Mouse (Mus musculus): Measurements from ENCODE around the gene Elane.

Elane gene

DNA sequence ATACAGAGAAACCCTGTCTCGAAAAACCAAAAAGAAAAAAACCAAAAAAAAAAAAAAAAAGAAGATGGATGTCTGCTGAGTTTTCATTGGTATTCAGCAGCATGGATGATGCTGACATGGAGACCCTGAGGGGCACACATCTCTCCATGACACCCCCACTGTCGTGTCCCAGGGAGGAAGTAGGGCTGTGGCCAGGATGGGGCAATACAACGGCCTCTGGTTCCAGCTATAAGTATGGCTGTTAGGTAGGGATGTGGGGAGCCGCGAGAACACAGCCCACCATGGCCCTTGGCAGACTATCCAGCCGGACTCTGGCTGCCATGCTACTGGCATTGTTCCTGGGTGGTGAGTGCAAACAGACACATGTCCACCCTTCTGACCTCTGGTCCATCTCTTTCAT is at the start of gene Elane:
Gene Elane (plus strand): TSS at position 194 of the 400 bp plus-strand sequence.
- no peak for DNase-seq (ENCODE audit: low spot score)

DNA sequence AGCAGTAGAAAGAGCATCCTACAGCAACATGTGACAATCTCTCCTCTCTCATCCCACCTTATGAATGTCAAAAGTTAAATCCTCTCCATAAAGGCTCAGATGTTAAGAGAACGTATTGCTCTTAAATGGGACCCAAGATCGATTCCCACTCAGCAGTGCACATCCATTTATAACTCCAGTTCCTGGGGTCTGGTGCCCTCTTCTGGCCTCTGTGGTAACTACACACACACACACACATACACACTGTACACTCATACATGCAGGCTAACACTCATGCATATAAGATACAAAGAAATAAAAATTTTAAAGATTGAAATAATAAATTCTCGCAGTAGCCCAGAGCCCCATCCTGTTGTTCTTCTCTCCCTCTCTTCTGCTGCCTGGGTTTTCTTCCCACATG is 49.1 kb upstream of the Elane start:
- no peak for DNase-seq (ENCODE audit: low spot score)

DNA sequence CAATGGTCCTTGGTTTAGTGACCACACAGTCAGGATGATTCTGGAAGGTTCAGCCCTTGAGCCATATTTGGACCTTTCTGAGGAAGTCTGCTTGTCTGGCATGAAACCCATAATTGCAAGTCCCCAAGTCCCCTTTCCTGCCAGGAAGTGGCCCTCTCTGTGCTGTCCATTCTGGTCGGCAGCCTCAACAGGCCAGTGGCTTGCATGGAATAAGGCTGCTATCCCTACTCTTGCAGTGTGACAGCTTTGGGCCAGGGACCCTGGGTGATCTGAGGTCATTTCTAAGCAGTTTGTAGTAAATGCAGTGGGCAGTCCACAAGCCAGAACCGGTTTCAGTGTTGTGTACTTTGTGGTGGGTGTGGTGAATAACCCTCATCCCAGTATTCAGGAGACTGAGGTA is 47.9 kb upstream of the Elane start:
- DNase-seq (ENCODE audit: low spot score), result no peak

DNA sequence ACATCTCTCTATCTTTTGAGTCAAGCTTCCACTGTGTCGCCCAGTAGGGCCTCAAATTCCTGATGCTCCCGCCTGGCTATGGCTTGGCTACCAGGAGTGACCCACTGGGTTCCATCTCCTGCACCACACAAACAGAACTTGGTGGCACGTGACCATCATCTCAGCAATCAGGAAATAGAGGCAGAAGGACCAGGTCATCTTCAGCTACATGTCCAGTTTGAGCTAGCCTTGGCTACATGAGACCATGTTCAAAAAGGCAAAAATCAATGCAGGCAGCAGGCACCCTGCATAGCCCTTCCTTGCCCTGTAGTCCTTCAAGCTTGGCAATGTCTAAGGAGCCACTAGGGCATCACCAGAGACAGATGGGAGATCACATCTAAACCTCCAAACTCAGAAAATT is 46.0 kb upstream of the Elane start:
- DNase-seq (ENCODE audit: low spot score), result no peak

DNA sequence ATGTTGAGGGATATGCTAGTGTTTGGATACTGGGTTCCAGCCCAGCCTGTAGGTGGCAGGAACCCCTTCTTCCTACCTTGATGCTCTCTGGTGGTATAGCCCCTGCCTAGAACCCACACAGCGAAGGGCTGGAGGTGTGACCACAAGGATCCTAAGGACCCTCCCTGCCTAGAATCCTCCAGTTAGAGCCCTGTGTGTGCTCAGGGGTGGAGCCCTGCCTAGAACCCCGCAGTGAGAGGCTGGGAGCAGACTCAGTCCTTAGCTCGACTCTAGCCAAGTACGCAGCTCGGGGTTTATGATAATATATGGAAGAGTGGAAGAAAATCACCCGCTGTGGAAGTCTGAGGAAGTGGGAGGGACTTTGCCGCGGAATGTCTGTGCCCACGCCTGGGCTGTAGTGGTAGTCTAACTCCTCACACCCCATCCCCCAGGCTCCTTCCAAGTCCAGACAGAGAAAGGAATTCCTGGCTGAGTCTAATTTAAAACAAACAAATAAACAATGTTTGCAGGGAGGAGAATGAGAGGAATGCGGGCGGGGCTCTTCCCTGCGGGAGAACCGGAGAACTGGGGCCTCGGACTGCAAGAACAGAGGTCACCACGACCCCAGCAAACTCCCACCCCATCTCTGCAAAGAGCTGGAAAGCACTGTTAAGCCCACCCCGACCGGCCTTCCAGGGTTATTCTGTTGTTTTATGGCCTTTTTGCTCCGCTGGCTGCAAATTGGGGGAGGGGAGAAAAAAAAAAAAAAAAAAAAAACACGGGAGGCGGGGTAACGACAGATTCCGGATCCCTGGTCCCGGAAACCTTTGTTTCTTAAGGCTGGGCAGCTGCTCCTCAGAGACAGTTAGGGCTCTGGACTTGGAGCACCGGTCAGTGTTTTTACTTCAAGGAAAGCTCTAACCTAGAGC is 45.1 kb upstream of the Elane start:
- DNase-seq (ENCODE audit: low spot score), result peak; percentile 84

DNA sequence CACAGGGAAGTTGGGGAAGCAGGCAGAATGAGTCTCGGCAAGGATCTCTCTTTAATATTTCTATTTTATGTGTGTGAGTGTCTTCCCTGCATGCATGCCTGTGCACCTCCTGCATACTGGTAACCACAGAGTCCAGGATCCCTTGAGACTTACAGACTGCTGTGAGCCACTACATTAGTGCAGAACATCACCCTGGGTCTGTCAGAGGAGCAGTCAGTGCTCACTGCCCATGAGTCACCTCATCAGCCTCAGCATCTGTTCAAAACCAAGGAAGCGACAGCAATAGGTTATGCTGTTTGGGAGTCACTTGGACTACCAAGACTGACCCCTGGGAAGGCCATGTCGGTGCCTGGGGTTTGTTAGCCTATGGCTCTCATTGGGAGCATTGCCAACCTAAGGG is 43.7 kb upstream of the Elane start:
- DNase-seq (ENCODE audit: low spot score), result no peak

DNA sequence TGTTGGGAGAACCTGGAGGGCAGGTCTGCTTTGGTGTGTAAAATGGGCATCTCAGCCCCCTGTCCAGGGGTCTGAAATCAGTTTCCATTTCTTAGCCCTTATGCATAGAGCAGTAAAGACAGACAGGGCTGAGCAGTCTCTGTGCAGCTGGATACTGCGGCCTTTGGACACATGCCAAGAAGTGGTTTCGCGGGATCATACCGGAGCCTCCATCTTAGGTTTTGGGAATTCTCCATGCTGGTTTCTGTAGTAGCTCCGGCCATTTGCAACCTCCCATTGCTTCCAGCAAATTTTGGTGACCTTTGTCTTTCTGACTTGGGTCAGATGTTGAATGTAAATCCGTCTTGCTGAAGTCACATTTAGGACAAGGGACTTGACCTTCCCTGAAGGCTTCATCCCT is 42.6 kb upstream of the Elane start:
- DNase-seq (ENCODE audit: low spot score), result no peak

DNA sequence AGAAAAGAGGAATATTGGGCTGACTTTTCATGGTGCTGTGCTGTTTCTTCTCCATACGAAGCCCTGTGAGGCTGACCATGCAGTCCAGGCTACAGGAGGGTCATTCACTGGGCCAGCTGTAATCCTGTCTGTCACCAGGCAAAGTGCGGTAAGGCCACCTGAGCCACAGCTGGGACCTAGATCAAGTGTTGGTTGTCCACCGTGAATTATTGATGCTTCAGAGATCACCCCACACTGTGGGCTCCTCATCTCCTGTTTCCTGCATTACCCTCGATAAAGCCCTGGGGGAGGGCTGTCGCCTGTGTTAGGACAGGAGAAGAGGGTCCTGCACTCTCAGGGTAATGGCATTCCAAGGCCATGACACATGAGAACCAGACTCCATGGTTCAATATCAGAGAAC is 39.5 kb upstream of the Elane start:
- DNase-seq (ENCODE audit: low spot score), result no peak

DNA sequence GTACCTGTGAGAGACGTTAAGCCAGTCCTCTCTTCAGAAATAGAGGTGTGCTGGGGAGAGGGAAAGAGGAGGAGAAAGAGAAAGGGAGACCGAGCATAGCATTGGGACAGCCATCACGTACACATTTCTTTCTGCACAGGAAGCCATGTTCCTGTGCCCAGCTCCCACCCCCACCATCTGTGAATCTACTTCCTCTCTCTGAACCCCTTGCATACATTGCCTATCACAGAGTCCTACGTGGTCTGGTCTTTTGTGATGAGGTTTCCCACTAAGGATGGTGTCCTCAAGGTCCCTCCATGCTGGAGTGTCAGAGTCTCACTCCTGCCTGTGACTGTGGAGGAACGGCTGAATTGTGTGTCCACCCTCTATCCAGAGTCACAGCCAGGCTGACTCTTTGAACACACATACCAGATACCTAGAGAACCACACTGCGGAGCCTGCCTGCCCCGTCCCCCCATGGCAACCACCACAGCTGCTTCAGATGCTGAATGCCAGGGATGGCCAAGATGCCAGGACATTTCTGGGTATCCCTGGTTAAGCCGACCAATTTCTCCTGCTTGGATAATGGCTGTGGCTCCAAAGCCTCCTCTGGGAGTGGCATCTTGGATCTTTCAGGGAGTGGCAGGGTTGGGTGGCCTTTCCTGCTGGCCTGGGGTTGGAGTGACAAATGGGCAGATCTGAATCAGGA is 36.0 kb upstream of the Elane start:
- no peak for DNase-seq (ENCODE audit: low spot score)

DNA sequence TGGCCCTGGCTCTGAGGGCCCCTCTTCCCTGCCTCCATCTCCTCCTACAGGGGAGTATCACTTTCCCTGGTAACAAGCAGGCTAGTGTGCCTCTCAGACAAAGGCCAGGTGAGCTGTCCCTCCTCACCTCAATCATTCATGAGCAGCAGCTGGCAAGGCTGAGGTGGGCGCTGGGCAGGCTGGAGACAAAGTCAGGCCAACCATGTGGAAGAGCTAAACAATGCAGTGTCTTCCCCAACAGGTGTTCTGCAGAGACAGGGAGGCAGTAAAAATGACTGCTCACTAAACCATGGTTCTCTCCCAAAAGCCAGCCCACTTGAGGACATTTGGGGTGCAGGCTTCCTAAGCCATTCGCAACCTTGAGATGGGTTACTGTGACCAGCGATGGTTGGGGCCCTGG is 34.4 kb upstream of the Elane start:
- no peak for DNase-seq (ENCODE audit: low spot score)

DNA sequence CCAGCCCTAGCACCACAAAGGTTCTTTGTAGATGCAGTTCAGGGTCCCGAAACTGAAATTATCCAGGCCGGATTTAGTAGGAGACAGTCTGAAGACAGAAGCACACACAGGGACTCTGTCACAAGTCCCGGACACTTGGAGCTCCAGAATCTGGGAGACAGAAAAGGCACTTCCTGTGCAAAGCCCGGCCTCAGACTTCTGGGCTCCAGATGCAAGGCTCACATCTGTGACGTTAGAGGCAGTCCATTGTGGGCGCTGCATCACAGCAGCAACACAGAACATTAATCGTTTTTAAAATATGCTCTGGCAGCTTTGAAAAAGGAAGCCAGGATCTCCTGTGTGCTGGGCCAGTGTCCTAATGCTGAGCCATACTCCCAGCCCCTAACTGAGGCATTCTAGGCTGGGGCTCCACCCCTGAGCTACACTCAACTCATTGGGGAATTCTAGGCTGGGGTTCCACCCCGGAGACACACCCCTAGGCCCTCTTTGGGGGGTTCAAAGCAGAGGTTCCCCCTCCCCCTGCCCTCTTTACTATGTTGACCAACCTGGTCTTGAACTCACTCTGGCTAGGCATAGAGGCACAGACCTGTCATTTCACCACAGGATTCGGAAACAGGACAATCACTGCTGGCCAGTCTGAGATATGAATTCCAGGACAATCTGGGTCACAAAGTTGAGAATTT is 33.8 kb upstream of the Elane start:
- DNase-seq (ENCODE audit: low spot score), result no peak

DNA sequence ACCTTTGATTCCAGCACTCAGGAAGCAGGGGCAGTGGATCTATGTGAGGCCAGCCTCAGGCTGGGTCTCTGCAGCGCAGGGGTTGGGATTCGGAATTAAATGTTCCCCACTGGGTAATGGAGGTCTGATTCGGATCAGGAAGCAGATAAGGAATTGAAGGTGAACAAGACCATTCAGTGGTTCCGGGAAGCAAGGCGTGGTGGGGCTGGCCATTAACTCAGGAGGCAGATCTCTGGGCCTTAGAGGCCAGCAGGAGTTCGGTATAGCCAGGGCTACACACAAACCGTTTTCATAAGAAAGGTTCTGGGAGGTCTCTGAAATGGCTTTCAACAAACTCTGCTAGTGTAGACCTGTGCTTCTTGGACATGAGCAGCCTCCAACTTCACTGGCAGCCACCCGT is 33.2 kb upstream of the Elane start:
- no peak for DNase-seq (ENCODE audit: low spot score)

DNA sequence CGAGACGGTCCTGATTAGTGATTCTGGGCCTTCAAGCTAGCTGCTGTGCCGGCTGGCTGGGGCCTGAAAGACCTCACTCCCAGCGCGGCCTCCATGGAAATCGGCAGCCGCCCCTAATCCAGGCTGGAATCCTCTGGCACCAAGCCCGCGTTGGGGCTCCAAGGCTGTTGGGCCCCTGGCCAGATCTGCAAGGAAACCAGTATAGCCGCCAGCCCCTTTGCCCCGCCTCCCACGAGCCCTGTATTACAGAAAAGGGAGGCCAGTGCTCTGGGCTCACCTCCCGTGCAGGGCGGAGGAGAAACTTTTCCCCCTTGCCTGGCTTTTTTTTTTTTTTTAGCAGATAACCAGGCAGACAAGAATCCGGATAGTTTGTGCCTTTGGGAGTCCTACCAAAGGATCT is 32.7 kb upstream of the Elane start:
- DNase-seq (ENCODE audit: low spot score), result peak; percentile 81

DNA sequence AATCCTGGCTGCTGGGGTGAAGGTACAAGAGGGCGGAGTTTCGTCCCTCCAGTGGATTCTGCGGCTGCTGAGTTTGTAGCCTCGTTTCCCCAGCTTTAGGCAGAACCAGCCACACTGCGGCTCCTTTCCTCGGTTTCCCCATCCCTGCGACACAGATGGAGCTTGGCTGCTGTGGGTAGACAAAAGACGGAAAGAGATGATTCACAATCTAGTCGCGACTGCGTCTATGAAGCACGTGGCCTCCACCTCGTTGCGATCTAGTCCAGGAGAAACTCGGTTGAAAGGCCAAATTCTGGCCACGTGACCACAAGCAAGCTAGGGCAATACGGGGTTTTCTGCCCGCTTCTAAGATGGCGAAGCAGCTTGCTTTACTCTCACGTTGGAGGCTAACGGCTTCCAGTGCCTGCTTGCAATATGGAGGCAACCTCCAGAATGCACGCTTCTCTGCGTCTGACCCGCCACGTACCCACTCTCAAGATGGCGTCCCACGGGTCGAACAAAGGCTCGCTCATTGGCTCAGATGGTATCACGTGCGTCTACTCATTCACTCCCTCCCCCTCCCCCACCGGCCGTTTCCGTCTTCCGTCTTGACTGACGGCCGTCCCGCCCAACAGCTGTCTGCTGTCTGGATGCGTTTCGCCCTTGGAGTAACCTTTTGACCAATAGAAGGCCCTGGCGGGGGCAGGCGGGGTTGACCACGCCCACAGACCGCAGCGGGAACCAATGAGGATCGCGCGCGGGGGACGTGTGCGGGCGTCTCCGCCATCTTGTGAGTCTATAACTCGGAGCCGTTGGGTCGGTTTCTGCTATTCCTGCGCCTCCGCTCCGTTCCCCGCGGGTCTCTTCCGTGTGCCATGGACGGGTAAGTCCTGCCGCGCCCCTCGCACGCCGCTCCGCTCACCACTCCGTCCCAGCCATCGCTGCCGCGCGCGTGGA is 31.9 kb upstream of the Elane start, which contains the start of gene Ptbp1:
Gene Ptbp1 (plus strand): TSS at position 568 of the 936 bp plus-strand sequence.
- DNase-seq (ENCODE audit: low spot score), result peak; percentile 100

DNA sequence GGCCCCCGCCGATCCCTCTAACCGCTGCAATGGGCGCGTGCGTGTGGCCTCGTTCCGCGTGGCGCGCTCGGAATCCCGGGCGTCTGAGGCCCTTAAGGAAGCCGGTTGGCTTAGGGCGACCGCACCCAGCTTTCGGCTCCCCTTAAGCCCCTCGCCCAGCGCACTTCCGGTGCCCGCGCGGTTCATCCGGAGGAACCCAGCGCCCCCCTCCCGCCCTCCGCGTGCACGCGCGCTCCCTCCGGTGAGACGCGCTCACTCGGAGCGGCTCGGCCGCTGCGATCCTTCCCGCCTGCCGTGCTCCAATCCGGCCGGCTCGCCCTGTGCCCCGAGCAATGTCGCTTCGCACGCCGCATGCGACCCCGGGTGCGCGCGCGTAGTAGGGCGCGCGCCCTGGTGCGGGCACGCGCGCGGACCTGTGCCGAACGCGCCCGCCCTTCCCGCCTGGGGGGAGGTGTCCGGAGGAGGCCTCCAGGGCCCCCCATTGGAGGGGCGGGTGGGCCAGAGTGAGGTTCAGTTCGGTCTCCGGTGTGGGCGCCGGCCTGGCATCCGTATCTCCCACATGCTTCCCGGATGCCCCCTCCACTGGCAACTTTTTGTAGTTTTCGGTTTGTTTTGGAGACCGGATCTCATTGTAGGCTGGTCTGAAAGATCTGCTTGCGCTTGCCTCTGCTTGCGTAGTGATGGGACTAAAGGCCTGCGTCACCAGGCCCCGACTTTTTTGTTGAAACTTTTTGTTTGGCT is 31.1 kb upstream of the Elane start:
- peak; percentile 83 for DNase-seq (ENCODE audit: low spot score)

DNA sequence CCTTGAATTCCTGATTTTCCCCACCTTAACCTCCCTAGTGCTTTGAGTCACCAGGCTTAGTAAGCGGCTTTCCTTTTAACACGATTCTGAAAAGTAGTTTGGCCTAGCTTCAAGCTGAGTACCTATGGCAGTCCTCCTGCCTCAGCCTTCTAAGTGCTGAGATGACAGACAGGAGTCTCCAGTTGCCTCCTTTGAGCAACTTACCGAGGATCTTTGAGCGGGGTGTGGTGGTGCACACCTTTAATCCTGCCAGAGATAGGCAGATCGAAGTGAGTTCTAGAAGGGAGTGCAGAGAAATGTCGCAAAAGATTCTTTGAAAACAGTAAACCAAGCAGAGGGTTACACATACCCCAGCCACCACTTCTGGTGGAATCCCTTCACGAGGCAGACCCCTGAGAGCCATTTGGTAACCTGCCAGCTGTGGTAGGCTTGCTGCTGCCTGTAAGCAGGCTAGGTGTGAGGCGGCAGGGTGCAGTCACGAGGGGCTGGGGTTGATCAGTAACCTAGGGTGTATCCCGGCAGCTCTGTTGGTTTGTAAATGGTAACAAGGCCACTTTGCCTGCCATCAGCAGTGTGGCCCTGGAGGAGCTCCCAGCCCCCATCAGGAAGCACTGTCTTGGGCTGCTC is 30.4 kb upstream of the Elane start:
- no peak for DNase-seq (ENCODE audit: low spot score)

DNA sequence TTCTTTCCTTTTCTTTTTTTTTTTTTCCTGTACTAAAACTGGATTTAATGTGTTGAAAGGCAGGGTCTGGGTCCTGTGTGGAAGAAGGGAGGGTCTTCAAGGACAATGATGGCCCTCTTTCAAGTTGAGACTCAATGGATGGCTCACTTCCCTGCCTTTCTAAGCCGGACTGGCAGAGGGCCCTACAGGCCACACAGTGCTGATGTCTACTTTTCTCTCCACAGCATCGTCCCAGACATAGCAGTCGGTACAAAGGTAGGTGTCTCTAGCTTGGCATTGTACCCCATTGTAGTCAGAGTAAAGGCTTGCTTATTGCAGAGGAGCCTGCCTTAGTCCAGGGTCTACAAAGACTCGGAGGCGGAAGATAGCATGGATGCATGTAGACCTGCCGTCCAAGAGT is 29.8 kb upstream of the Elane start:
- no peak for DNase-seq (ENCODE audit: low spot score)

DNA sequence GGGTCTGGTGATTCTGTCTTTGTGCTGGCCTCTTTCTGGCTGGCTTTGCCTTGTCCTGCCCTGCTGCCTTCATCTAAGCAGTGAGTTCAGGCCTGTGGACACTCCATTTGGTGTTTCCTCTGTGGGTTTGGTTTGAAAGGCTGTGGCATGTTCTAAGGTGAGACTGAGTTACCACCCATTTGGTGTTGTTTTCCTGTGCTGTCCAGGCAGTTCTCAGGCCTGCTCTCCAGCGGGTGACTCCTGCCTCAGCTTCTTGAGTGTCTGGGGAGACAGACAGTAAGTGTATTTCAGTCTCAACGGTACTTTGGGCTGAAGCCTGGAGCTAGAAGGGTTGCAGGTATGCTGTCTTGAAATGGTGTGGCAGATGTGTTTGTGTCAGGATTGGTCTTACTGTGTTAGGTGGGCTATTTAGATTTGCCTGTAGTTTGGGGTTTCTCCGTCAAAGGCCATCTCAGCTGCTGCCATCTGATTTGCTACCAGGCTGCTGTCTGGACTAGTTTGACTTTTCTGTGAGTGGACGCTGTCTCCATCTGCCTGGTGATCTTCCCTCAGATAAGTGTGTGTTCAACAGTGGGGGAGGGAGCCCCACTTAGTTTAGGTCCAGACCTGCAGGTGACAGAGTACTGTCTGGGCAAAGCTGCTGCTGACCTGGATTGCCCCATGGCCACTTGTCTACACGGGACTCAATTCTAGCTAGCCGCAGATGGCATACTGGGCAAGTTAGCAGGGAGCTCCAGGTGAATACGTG is 29.2 kb upstream of the Elane start:
- no peak for DNase-seq (ENCODE audit: low spot score)

DNA sequence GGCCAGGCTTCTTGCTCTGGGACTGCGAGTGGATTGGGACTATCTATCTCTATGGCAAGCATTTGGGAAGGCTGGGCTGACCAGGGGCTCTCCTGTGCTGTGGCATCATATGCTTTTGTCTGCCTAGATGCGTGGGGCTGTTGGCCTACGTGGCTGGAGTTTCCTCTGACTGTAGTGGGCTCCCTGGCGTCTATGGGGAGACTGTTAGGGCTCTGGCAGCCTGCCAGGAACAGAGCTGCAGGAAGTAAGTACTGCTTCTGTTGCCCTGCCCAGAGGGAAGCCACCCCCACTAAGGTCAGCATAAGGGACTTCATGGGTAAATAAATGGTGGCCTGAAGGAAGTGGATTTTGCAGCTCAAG is 28.6 kb upstream of the Elane start:
- DNase-seq (ENCODE audit: low spot score), result no peak

DNA sequence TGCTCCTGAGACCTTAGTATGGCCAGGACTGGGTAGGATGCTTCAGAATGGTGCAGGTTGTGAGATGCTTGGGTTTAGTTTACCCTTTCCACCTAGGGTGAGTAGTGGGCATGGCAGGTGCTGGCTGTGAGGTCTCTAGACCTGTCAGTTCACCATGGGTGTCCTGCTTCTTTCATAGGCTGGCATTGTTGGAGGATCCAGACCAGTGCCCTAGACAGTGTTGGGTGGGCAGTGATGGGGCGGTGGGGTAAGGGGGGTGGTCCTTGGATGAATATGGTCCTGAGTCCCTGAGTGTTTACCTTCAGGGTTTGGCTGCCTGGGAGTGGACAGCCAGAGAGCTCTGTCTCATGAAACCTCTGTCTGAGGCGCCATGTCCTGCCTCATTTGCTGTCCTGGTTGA is 28.2 kb upstream of the Elane start:
- no peak for DNase-seq (ENCODE audit: low spot score)
